Mouse (Mus musculus) left cerebral cortex, adult 2 months (tissue): ENCODE data around the gene Adprm. TPM values are rescaled to one million over a fixed set of nuclear protein-coding genes. Genes with fewer than 3 reads are reported as not detected.
"Not testable (repeated sequence)": the region's sequence is repeated elsewhere in the genome, so short reads cannot be mapped to it uniquely, and the experiment has no call there.

ENCODE experiments used
- DNase-seq, 2 experiments: peaks; one replicate each; pipeline ENCODE4 v3.0.0; 2021 to 2022; ENCODE audit warnings: low spot score in 2 of 2, mixed read lengths in 1 of 2; ENCODE audit errors: extremely low spot score in 1 of 2
- H3K27ac ChIP-seq: fragments of 200-600 bp; 2 replicates; pipeline ENCODE4 v1.8.1; 2022
- H3K4me3 ChIP-seq: fragments of 200-600 bp; 2 replicates; pipeline ENCODE4 v1.8.1; 2022
- CTCF ChIP-seq: fragments of 200-600 bp; IDR thresholded peaks from 2 replicates; pipeline ENCODE4 v1.8.1; 2022; ENCODE audit warnings: antibody characterized with exemption, mild to moderate bottlenecking, moderate library complexity
- intact Hi-C: fragments of 180-260 bp; cut with DNase I; formaldehyde crosslinking; loops from one replicate; pipeline ENCODE4 v1.15.1; 2025
- long read RNA-seq, 2 experiments: library from polyadenylated mRNA; stranded (forward); transcript quantifications; one replicate each; pipeline ENCODE4 v2.0.0; 2021; ENCODE audit warnings: borderline mapping rate in 2 of 2
- total RNA-seq, 2 experiments: library from RNA; stranded (reverse); gene quantifications; 2 replicates each; pipeline ENCODE4 v1.2.3; 2021

Adprm gene
- total RNA-seq: 10 to 100 TPM; 24.2 to 24.8 TPM
- long read RNA-seq, experiment 1, transcript Adprm-201 (5 exons, 1,283 nt): major isoform, 9 of 23 reads
- long read RNA-seq, experiment 1, partial matches to known transcripts: 3 of 23 reads
- long read RNA-seq, experiment 1, other reads (novel, unspliced or antisense): 11 of 23 reads
- long read RNA-seq, experiment 2, partial matches to known transcripts: 3 of 10 reads
- long read RNA-seq, experiment 2, other reads (novel, unspliced or antisense): 5 of 10 reads

DNA sequence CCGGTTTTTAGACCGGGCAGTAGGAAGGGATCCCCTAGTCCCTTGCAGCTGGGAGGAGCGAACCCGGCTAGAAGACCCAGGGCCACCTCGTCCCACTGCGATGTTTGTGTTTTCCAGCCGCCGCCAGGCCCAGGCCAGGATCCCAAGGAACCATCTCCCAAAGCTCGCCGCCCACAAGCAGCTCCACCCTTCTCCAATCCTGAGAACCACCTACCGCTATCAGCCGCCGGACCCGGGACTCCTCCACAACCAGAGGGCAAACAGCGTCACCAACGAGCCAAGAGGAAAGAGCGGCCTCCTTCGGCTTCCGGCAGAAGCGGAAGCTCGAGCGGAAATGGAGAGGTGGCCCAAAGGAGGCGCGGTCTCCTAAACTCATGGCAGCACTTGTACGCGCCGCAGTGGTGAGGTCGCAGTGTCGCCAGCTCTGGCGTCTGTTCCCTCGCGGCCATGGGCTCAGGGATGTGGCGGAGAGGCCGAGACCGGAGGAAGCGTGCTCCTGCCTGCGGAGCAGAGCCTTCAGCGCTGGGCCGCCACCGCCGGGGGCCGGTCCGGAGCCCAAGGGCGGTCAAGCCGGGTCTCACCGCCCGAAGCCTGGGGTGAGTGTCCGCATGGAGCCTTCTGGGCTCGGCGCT lies at the start of gene Adprm, which contains the start of gene Sco1:
Gene Adprm (minus strand): TSS at position 274 of the 632 bp plus-strand sequence.
Gene Sco1 (plus strand): TSS at position 350 of the 632 bp plus-strand sequence.
- peak within 1 kb of the TSS; percentile 53 for H3K27ac ChIP-seq
- peak within 1 kb of the TSS; percentile 86 for H3K4me3 ChIP-seq
- DNase-seq: peak; percentile 84 to 89
- TF ChIP-seq CTCF: peak; percentile 46
- intact Hi-C loops: no loop called here

DNA sequence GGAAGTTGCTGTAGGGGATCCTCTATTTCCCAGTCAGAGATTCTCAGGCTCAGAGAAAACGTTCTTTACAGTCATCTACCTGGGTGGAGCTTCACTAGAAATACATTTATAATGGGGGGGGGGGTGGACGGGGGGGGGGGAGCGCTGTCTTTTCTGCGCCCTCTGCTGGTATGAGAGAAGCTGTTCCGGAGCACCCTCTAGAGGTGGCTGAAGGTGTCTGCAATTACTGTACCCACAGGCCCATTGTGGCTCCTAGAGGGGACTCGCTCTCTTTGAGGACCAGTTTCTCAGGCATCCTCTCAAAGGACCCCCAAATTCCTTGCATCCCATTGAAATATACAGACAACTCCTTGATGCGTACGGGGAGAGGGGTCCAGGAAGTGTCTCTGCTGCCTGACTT lies 49.3 kb upstream of the Adprm start:
- no peak overlapping the region for H3K4me3 ChIP-seq
- H3K27ac ChIP-seq: no peak overlapping the region
- intact Hi-C loops: loop anchor here (1.0 kb wide), 1 partner anchor 77 kb away; no protein-coding TSS in a partner anchor
- DNase-seq: peak; percentile 39 to 62
- TF ChIP-seq CTCF: peak; percentile 75

DNA sequence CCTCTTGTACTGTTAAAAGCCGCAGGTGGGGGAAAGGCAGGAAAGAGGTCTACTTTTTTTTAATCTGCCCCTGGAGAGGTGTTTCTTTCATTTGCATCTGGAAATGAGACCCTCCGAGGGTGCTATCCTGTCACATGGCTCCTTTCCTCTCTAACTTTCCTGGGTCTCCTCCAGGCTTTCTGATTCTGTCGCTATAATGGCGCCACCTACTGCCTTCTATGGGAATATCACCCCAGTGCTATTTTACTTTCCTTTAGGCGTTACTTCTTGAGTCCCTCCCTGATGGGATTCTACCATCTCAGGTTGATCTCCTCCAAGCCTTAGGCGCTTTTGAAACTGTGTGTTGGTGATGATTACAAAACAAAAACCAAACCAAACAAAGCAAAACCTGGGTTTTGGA lies 47.8 kb upstream of the Adprm start:
- no peak for DNase-seq
- peak; percentile 79 for TF ChIP-seq CTCF
- intact Hi-C loops: no loop called here

DNA sequence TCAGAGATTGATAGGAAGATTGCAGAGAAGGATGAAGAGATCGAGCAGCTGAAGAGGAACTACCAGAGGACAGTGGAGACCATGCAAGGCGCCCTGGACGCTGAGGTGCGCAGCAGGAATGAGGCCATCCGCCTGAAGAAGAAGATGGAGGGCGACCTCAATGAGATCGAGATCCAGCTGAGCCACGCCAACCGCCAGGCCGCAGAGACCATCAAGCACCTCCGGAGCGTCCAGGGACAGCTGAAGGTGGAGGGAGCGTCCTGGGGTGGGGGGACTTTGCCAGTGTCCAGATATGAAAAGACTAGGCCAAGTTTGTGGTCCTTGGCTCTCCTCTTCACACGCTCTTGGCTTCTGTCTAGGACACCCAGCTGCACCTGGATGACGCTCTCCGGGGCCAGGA lies 46.8 kb upstream of the Adprm start:
- no peak for TF ChIP-seq CTCF
- DNase-seq: no peak
- Histone ChIP-seq H3K4me3 (no peak overlapping the region), H3K27ac (peak overlapping the region; percentile 28; the same call in 1 of the 2 replicates)
- intact Hi-C loops: no loop called here

More for the DNA sequence above, 47.8 kb upstream of the Adprm start:
- H3K27ac ChIP-seq: no peak overlapping the region
- H3K4me3 ChIP-seq: no peak overlapping the region

DNA sequence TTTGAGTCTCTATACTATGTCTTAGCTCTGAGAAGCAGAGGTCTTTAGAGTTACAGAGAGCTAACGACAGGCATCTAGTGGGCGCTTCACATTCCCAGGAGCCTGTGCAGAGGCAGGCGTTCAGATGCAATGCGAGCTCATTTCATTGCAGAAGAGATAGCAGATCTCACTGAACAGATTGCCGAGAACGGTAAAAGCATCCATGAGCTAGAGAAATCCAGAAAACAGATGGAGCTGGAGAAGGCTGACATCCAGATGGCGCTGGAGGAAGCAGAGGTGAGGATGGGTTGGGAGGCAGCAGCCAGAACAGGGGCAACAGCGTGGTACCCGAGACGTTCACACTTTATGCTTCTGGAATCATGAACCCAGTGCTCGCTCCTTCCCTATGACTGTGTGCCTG lies 46.0 kb upstream of the Adprm start:
- TF ChIP-seq CTCF: no peak; the same call in 1 of the 2 replicates
- H3K27ac ChIP-seq: peak overlapping the region; percentile 47; the same call in 1 of the 2 replicates
- peak; percentile 27 to 35 for DNase-seq
- intact Hi-C loops: no loop called here
- H3K4me3 ChIP-seq: no peak overlapping the region

DNA sequence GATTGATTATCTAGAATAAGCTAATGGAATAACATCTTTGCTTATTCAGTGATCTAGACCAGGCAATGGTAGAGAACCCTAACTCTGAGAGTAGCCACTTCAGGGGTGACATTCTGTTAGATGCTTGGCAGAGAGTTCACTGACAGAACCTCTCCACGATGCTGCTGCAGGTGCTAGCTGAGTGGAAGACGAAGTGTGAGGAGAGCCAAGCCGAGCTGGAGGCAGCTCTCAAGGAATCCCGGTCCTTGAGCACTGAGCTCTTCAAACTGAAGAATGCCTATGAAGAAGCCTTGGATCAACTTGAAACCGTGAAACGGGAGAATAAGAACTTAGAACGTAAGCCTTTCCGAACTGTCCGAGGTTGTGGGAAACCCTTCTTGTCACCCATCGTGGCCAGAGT lies 45.3 kb upstream of the Adprm start:
- intact Hi-C loops: no loop called here
- peak overlapping the region; percentile 47; the same call in 1 of the 2 replicates for H3K27ac ChIP-seq
- no peak for TF ChIP-seq CTCF
- no peak overlapping the region for H3K4me3 ChIP-seq
- DNase-seq: no peak

DNA sequence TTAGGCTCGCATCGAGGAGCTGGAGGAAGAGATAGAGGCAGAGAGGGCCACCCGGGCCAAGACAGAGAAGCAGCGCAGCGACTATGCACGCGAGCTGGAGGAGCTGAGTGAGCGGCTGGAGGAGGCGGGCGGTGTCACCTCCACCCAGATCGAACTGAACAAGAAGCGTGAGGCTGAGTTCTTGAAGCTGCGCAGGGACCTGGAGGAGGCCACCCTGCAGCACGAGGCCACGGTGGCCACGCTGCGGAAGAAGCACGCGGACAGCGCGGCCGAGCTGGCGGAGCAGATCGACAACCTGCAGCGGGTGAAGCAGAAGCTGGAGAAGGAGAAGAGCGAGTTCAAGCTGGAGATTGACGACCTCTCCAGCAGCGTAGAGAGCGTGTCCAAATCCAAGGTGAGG lies 42.1 kb upstream of the Adprm start:
- intact Hi-C loops: no loop called here

DNA sequence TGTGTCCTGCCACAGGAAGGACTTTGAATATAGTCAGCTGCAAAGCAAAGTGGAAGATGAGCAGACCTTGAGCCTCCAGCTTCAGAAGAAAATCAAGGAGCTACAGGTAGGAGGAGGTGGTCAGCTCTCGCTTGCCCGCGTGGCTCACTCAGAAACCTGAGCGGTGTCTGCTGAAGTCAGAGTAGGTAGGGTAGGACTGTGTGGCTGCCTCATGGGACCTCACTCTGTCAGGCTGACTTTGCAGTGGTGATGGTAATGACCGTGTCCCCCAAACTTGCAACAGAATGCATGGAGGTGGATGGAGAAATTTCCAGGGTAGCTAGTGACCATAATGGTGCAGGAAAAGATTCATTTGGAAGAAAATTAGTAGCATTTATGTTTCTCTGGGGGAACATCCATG lies 41.3 kb upstream of the Adprm start:
- TF ChIP-seq CTCF: no peak
- intact Hi-C loops: no loop called here
- Histone ChIP-seq H3K27ac (no peak overlapping the region), H3K4me3 (no peak overlapping the region)
- DNase-seq: no peak

More for the DNA sequence above, 42.1 kb upstream of the Adprm start:
- Histone ChIP-seq H3K4me3 (no peak overlapping the region), H3K27ac (no peak overlapping the region)
- no peak for DNase-seq
- TF ChIP-seq CTCF: no peak

DNA sequence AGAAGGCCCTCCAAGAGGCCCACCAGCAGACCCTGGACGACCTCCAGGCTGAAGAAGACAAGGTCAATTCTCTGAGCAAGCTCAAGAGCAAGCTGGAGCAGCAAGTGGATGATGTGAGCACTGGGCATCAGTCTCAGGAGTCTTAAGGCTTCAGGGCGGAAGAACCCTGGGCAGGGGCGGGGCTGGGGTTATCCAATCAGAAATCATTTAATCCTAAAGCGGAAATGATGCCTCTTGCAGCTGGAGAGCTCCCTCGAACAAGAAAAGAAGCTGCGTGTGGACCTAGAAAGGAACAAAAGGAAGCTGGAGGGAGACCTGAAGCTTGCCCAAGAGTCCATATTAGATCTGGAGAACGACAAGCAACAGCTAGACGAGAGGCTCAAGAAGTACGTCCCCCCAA lies 40.8 kb upstream of the Adprm start:
- DNase-seq: no peak
- Histone ChIP-seq H3K27ac (no peak overlapping the region), H3K4me3 (no peak overlapping the region)
- intact Hi-C loops: no loop called here
- no peak for TF ChIP-seq CTCF

DNA sequence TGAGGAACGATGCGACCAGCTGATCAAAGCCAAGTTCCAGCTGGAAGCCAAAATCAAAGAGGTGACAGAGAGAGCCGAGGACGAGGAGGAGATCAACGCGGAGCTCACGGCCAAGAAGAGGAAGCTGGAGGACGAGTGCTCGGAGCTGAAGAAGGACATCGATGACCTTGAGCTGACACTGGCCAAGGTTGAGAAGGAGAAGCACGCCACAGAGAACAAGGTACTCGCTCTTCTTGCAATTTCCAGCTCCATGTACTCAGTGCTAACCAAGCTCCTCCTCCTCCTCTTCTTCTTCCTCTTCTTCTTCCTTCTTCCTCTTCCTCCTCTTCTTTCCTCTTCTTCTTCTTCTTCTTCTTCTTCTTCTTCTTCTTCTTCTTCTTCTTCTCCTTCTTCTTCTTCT lies 40.0 kb upstream of the Adprm start:
- H3K4me3 ChIP-seq, intact Hi-C loops, DNase-seq: not testable (repeated sequence)

DNA sequence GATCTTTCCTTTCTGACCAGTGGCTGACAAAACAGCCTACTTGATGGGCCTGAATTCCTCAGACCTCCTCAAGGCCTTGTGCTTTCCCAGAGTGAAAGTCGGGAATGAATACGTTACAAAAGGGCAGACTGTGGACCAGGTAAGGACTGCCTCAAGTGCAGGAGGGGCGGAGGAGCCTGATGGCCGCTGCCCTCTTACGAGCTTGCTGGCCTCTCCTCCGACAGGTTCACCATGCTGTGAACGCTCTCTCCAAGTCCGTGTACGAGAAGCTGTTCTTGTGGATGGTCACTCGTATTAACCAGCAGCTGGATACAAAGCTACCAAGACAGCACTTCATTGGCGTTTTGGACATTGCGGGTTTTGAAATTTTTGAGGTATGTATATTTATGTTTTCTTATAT lies 34.8 kb upstream of the Adprm start:
- Histone ChIP-seq H3K27ac (no peak overlapping the region), H3K4me3 (no peak overlapping the region)
- no peak for TF ChIP-seq CTCF
- DNase-seq: no peak
- intact Hi-C loops: loop anchor here (5.0 kb wide), 1 partner anchor 180 kb away; no protein-coding TSS in a partner anchor

More for the DNA sequence above, 40.0 kb upstream of the Adprm start:
- not testable (repeated sequence) for H3K27ac ChIP-seq

DNA sequence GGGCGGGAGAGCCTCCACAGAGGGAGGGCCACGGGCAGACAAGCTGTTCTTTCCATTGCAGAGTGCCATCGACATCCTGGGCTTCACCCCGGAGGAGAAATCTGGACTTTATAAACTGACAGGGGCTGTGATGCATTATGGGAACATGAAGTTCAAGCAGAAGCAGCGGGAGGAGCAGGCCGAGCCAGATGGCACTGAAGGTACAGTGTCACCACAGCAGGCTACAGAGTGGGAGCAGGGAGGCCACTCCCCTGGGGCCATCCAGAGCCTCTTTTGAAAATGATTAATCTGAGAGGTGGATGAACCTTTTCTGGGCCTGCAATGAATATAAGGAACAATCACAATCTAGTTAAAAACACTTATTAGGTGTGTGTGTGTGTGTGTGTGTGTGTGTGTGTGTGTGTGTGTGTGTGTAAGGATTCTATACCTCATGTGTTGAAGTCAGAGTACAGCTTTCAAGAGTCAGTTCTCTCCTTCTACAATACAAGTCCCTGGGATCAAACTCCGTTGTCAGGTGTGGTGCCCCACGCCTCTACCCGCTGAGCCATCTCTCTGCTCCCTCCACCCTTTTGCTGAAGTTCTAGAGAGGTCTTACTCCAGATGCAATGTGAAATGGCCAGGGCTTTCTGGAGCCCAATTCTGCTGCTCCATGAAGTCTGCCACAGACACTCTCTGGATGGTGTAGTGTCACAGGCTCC lies 34.2 kb upstream of the Adprm start:
- intact Hi-C loops: loop anchor here (5.0 kb wide), 1 partner anchor 179 kb away; no protein-coding TSS in a partner anchor
- Histone ChIP-seq H3K27ac (no peak overlapping the region), H3K4me3 (no peak overlapping the region)
- no peak for DNase-seq
- TF ChIP-seq CTCF: no peak
